Mouse (Mus musculus): ENCODE data around the gene C2cd5.
"Not testable (repeated sequence)": the region's sequence is repeated elsewhere in the genome, so short reads cannot be mapped to it uniquely, and the experiment has no call there.

The C2cd5 gene

GRCm38 (mm10) chr6:143012513-143013215 lies 87.3 kb downstream of the C2cd5 start:
- DNase-seq (ENCODE audit: low spot score) = no peak

GRCm38 (mm10) chr6:143008865-143009264 lies 91.1 kb downstream of the C2cd5 start:
- DNase-seq (ENCODE audit: low spot score) = no peak

GRCm38 (mm10) chr6:143005209-143005608 lies 94.7 kb downstream of the C2cd5 start:
- DNase-seq (ENCODE audit: low spot score) = not testable (repeated sequence)

GRCm38 (mm10) chr6:143004801-143005200 lies 95.1 kb downstream of the C2cd5 start:
- DNase-seq (ENCODE audit: low spot score) = no peak

- no peak for DNase-seq (ENCODE audit: low spot score)
Measured at GRCm38 (mm10) chr6:142998221-142998999, 101.5 kb downstream of the C2cd5 start.

- no peak for DNase-seq (ENCODE audit: low spot score)
Measured at GRCm38 (mm10) chr6:142996887-142997286, 103.1 kb downstream of the C2cd5 start.

- peak; percentile 16 for DNase-seq (ENCODE audit: low spot score)
Measured at GRCm38 (mm10) chr6:142995567-142995966, 104.4 kb downstream of the C2cd5 start.

GRCm38 (mm10) chr6:142994821-142995220 lies 105.1 kb downstream of the C2cd5 start:
- no peak for DNase-seq (ENCODE audit: low spot score)

- no peak for DNase-seq (ENCODE audit: low spot score)
Measured at GRCm38 (mm10) chr6:142993705-142994698, 105.9 kb downstream of the C2cd5 start.

- DNase-seq (ENCODE audit: low spot score) = no peak
Measured at GRCm38 (mm10) chr6:142992971-142993370, 107.0 kb downstream of the C2cd5 start.

GRCm38 (mm10) chr6:142992099-142992498 lies 107.8 kb downstream of the C2cd5 start:
- no peak for DNase-seq (ENCODE audit: low spot score)

- no peak for DNase-seq (ENCODE audit: low spot score)
Measured at GRCm38 (mm10) chr6:142991391-142992059, 108.4 kb downstream of the C2cd5 start.

GRCm38 (mm10) chr6:142990516-142990915 lies 109.4 kb downstream of the C2cd5 start:
- DNase-seq (ENCODE audit: low spot score) = no peak

GRCm38 (mm10) chr6:142989495-142989894 lies 110.4 kb downstream of the C2cd5 start:
- no peak for DNase-seq (ENCODE audit: low spot score)

- peak; percentile 64 for DNase-seq (ENCODE audit: low spot score)
Measured at GRCm38 (mm10) chr6:142988753-142989152, 111.2 kb downstream of the C2cd5 start.

- DNase-seq (ENCODE audit: low spot score) = no peak
Measured at GRCm38 (mm10) chr6:142988231-142988630, 111.7 kb downstream of the C2cd5 start.

GRCm38 (mm10) chr6:142987616-142988015 lies 112.3 kb downstream of the C2cd5 start:
- no peak for DNase-seq (ENCODE audit: low spot score)

- DNase-seq (ENCODE audit: low spot score) = not testable (repeated sequence)
Measured at GRCm38 (mm10) chr6:142986706-142987105, 113.2 kb downstream of the C2cd5 start.

GRCm38 (mm10) chr6:142985561-142986238 lies 114.2 kb downstream of the C2cd5 start:
- not testable (repeated sequence) for DNase-seq (ENCODE audit: low spot score)

GRCm38 (mm10) chr6:142979665-142980660 lies 120.0 kb downstream of the C2cd5 start:
- no peak for DNase-seq (ENCODE audit: low spot score)
